Mouse (Mus musculus) MEL (cell line): Measurements from ENCODE around the gene Fam133b. TPM values are rescaled to one million over a fixed set of nuclear protein-coding genes. Genes with fewer than 3 reads are reported as not detected.

Source experiments
- CHD1 ChIP-seq: IDR thresholded peaks from 2 replicates; pipeline ENCODE4 v1.6.1; 2012; ENCODE audit warnings: low read depth, mild to moderate bottlenecking, inconsistent platforms, low read length, improper control_type of control experiment
- CTCF ChIP-seq, 3 experiments: IDR thresholded peaks in 2 of 3; conservative IDR thresholded peaks in 1 of 3; 2 replicates each; pipeline ENCODE4 v1.5.1; 2011 to 2012; ENCODE audit warnings: low read length in 3 of 3, low read depth in 2 of 3, mild to moderate bottlenecking in 2 of 3, improper control_type of control experiment in 1 of 3, inconsistent platforms in 1 of 3, mixed read lengths in 1 of 3, moderate library complexity in 1 of 3; ENCODE audit not compliant: control insufficient read depth in 1 of 3, insufficient read depth in 1 of 3, poor library complexity in 1 of 3, severe bottlenecking in 1 of 3
- E2F4 ChIP-seq: IDR thresholded peaks from 2 replicates; pipeline ENCODE4 v1.6.1; 2011; ENCODE audit warnings: low read depth, low read length, improper control_type of control experiment, borderline replicate concordance
- ELF1 ChIP-seq: IDR thresholded peaks from 2 replicates; pipeline ENCODE4 v1.6.1; 2014; ENCODE audit warnings: low read depth, mild to moderate bottlenecking, inconsistent platforms, low read length, improper control_type of control experiment, moderate library complexity
- ETS1 ChIP-seq: IDR thresholded peaks from 2 replicates; pipeline ENCODE4 v1.6.1; 2012; ENCODE audit warnings: low read depth, mild to moderate bottlenecking, inconsistent platforms, low read length, improper control_type of control experiment, moderate library complexity
- GATA1 ChIP-seq: IDR thresholded peaks from 2 replicates; pipeline ENCODE4 v1.6.1; 2011; ENCODE audit warnings: low read depth, low read length, improper control_type of control experiment
- KAT2A ChIP-seq: conservative IDR thresholded peaks from 2 replicates; pipeline ENCODE4 v1.6.1; 2012; ENCODE audit warnings: low read depth, low read length, improper control_type of control experiment, inconsistent platforms
- MAFK ChIP-seq: IDR thresholded peaks from 2 replicates; pipeline ENCODE4 v1.6.1; 2011; ENCODE audit warnings: low read depth, mild to moderate bottlenecking, low read length, improper control_type of control experiment, borderline replicate concordance
- MEF2A ChIP-seq: IDR thresholded peaks from 2 replicates; pipeline ENCODE4 v1.6.1; 2014; ENCODE audit warnings: low read depth, mild to moderate bottlenecking, inconsistent platforms, low read length, improper control_type of control experiment; ENCODE audit not compliant: poor library complexity, insufficient replicate concordance, severe bottlenecking; ENCODE audit errors: extremely low read depth
- MXI1 ChIP-seq: IDR thresholded peaks from 2 replicates; pipeline ENCODE4 v1.6.1; 2011; ENCODE audit warnings: mild to moderate bottlenecking, low read depth, low read length, improper control_type of control experiment
- MYB ChIP-seq: IDR thresholded peaks from 2 replicates; pipeline ENCODE4 v1.6.1; 2011; ENCODE audit warnings: mild to moderate bottlenecking, low read depth, low read length, improper control_type of control experiment
- NELFE ChIP-seq: IDR thresholded peaks from 2 replicates; pipeline ENCODE4 v1.6.1; 2011; ENCODE audit warnings: low read depth, low read length, improper control_type of control experiment
- POLR2A ChIP-seq, 2 experiments: IDR thresholded peaks; 2 replicates each; pipeline ENCODE4 v1.6.1; 2011 to 2012; ENCODE audit warnings: low read length in 2 of 2, mild to moderate bottlenecking in 2 of 2, control low read depth in 1 of 2, improper control_type of control experiment in 1 of 2, low read depth in 1 of 2, moderate library complexity in 1 of 2; ENCODE audit not compliant: control insufficient read depth in 1 of 2, insufficient read depth in 1 of 2, poor library complexity in 1 of 2
- POLR2AphosphoS2 ChIP-seq: IDR thresholded peaks from 2 replicates; pipeline ENCODE4 v1.6.1; 2011; ENCODE audit warnings: low read length, improper control_type of control experiment
- RAD21 ChIP-seq: IDR thresholded peaks from 2 replicates; pipeline ENCODE4 v1.6.1; 2011; ENCODE audit warnings: mild to moderate bottlenecking, low read depth, low read length, improper control_type of control experiment
- SIN3A ChIP-seq: IDR thresholded peaks from 2 replicates; pipeline ENCODE4 v1.6.1; 2012; ENCODE audit warnings: low read length, improper control_type of control experiment, inconsistent platforms
- TBP ChIP-seq: IDR thresholded peaks from 2 replicates; pipeline ENCODE4 v1.8.0; 2011; ENCODE audit warnings: low read depth, low read length, improper control_type of control experiment
- UBTF ChIP-seq: IDR thresholded peaks from 2 replicates; pipeline ENCODE4 v1.6.1; 2012; ENCODE audit warnings: low read depth, mild to moderate bottlenecking, inconsistent platforms, low read length, improper control_type of control experiment, moderate library complexity, borderline replicate concordance; ENCODE audit not compliant: insufficient read depth
- USF1 ChIP-seq: IDR thresholded peaks from 2 replicates; pipeline ENCODE4 v1.6.1; 2014; ENCODE audit warnings: low read depth, mild to moderate bottlenecking, inconsistent platforms, low read length, improper control_type of control experiment, moderate library complexity
- ZC3H11A ChIP-seq: IDR thresholded peaks from 2 replicates; pipeline ENCODE4 v1.6.1; 2012; ENCODE audit warnings: low read depth, mild to moderate bottlenecking, inconsistent platforms, low read length, improper control_type of control experiment
- ZKSCAN1 ChIP-seq: IDR thresholded peaks from 2 replicates; pipeline ENCODE4 v1.6.1; 2012; ENCODE audit warnings: low read depth, mild to moderate bottlenecking, inconsistent platforms, low read length, improper control_type of control experiment, moderate library complexity
- ZMIZ1 ChIP-seq: IDR thresholded peaks from 2 replicates; pipeline ENCODE4 v1.6.1; 2012; ENCODE audit warnings: low read depth, mild to moderate bottlenecking, inconsistent platforms, low read length, improper control_type of control experiment, moderate library complexity
- ZNF384 ChIP-seq: IDR thresholded peaks from 2 replicates; pipeline ENCODE4 v1.6.1; 2012; ENCODE audit warnings: low read depth, mild to moderate bottlenecking, inconsistent platforms, low read length, improper control_type of control experiment
- polyA plus RNA-seq, 2 experiments: library from polyadenylated mRNA; stranded (reverse) in 1 of 2; unstranded in 1 of 2; fragments of >175 nt in 1 of 2; fragments of >200 nt in 1 of 2; gene quantifications; 2 replicates each; pipeline versions ENCODE4 v1.2.1 to v1.2.4; 2012; ENCODE audit warnings: low replicate concordance in 2 of 2, low read depth in 1 of 2; ENCODE audit not compliant: insufficient read length in 2 of 2, insufficient read depth in 1 of 2, missing spikeins in 1 of 2
- total RNA-seq: library from RNA; depleted of rRNA; stranded (reverse); fragments of 300-350 nt; gene quantifications from 2 replicates; pipeline ENCODE4 v1.2.3, GENCODE M21; 2012

Fam133b gene
- total and polyA plus RNA-seq, 3 experiments, result 39.4 to 56.0 TPM; not detected in 1

DNA sequence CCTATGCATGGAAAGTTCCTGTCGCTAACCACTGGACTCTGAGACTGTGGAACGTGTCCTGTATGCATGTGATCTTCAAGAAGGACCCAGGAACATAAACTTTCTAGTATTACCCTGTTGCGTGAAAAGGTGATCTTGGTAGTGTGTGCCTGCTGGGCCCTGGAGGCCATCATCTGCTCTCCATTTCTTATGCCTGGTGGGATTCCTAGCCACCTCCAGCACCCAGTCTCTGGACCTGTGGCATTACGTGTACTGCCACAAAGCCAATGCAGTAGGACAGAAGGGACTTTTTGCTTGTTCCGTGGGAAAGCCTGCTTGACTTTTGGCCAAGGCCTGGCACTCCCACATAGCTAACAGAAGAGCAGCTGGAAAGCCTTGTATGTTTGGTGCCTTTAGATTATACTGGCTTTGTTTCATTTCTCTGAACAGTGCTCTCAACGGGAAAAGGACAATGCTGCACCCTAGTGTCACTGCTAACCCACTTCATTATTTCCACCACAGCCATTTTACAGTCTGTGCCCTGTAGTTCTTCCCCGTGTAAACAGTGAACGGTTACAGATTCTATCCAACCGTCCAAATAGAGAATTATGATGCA is 27.1 kb upstream of the Fam133b start (continued):
- TF ChIP-seq ZMIZ1 (no peak; the same call in 1 of the 2 replicates), TBP (no peak), KAT2A (no peak), CHD1 (no peak; the same call in 1 of the 2 replicates), RAD21 (peak; percentile 61), ZKSCAN1 (no peak; the same call in 1 of the 2 replicates), MYB (no peak), E2F4 (no peak), CTCF (IDR thresholded peaks at IDR 0.05 in 2 of 3, conservative IDR thresholded peaks at IDR 0.05 in 1 of 3; ENCODE audit: control insufficient read depth in 1 of 3, insufficient read depth in 1 of 3, low read depth in 2 of 3, low read length in 3 of 3, poor library complexity in 1 of 3, severe bottlenecking in 1 of 3) (peak in 2 of 3 experiments; percentile 14 to 50; a peak in 2 of 6 replicates), USF1 (no peak), GATA1 (no peak), NELFE (no peak), MXI1 (no peak), POLR2A (IDR thresholded peaks at IDR 0.05; ENCODE audit: control insufficient read depth in 1 of 2, insufficient read depth in 1 of 2, low read depth in 1 of 2, low read length in 2 of 2, poor library complexity in 1 of 2) (peak in 1 of 2 experiments; percentile 46; a peak in 1 of 4 replicates), MEF2A (no peak), POLR2AphosphoS2 (0 out of 2 replicates have a peak, but pooled peaks have one; percentile 11), ELF1 (no peak), SIN3A (no peak), ETS1 (0 out of 2 replicates have a peak, but pooled peaks have one; percentile 13), ZNF384 (no peak), ZC3H11A (peak; percentile 26; the same call in 1 of the 2 replicates), UBTF (no peak), MAFK (no peak)
